Mouse (Mus musculus): ENCODE data around the gene Bet1l. TPM values are rescaled to one million over a fixed set of nuclear protein-coding genes. Genes with fewer than 3 reads are reported as not detected.
A peak's percentile ranks its signal among the peaks of the same experiment; 100 is the strongest.

Gene Bet1l
- polyA plus RNA-seq, 1 experiment from 2014 or later = 20.1 TPM

DNA sequence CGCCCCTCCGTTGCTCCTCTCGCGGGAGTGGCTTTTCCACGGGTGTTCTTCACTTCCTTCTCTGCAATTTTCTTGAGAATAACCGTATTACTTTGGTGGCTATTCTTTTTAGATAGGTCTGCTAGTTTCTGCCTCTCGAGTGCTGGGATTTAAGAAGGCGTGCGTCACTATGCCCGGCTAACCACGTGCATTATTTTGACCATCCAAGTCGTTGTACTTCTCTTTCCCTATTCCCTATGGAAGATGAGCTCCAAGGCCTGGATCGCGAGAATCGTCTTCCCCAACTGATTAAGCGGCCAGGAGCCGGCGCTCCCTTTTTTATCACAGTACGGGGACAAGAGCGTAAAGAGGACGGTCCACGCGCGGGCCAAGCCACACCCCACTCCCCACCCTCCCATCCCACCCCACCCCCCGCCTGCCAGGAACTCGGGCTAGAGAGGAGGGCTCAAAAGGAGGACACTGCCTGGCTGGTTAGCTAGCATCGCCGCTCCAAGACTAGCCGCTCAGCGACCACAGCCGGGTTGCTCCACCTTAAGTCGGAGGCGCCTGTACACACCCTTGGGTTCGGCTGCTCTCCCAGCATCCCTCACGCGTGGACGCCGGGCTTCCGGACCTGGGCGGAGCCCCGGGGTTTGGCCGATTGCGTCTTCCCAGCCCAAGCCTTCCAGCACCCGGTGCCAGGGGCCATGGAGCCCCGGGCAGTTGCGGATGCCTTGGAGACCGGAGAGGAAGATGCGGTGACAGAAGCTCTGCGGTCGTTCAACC lies 410 bp downstream of the Bet1l start, which contains the start of gene Ric8a:
Ric8a (plus strand) TSS at position 173 of the 765 bp plus-strand sequence.
- no peaks in the 10 kb centered on the region for H3K27me3 ChIP-seq
- H3K9me3 ChIP-seq (replicated peaks) = no peaks in the 10 kb centered on the region
- peak; percentile 83 for ATAC-seq (ENCODE audit: low read depth)
- peak within 1 kb of the TSS; percentile 97 for H3K4me2 ChIP-seq
- H3K36me3 ChIP-seq = peaks cover 64% of the 10 kb centered on the region
- under 1% methylated on average over 49 of the region's 50 CpGs for WGBS (ENCODE audit: insufficient replicate concordance)
- H3K4me3 ChIP-seq (replicated peaks) = peak within 1 kb of the TSS; percentile 89
- peak within 1 kb of the TSS; percentile 99 for H3K27ac ChIP-seq
- peak within 1 kb of the TSS; percentile 93 for H3K9ac ChIP-seq
- DNase-seq = peak; percentile 86
- peaks cover 50% of the 10 kb centered on the region for H3K4me1 ChIP-seq (replicated peaks)

GRCm38 (mm10) chr7:140855860-140856784 lies 1.3 kb downstream of the Bet1l start, which contains the start of gene Gm45785:
Gene Gm45785 (minus strand): TSS chr7:140856331.
- peaks cover 62% of the 10 kb centered on the region for H3K36me3 ChIP-seq
- DNase-seq (peak; percentile 82), ATAC-seq (ENCODE audit: low read depth) (peak; percentile 76)
- H3K27me3 ChIP-seq = no peaks in the 10 kb centered on the region
- peak within 1 kb of the TSS; percentile 99 for H3K27ac ChIP-seq
- peaks cover 50% of the 10 kb centered on the region for H3K4me1 ChIP-seq (replicated peaks)
- peak within 1 kb of the TSS; percentile 89 for H3K4me3 ChIP-seq (replicated peaks)
- H3K4me2 ChIP-seq = peak within 1 kb of the TSS; percentile 97
- peak within 1 kb of the TSS; percentile 93 for H3K9ac ChIP-seq
- WGBS (ENCODE audit: insufficient replicate concordance) = under 1% methylated on average over 51 of the region's 51 CpGs
- no peaks in the 10 kb centered on the region for H3K9me3 ChIP-seq (replicated peaks)

- peak overlapping the region; percentile 99 for H3K27ac ChIP-seq
- WGBS (ENCODE audit: insufficient replicate concordance) = 59% methylated on average over 9 of the region's 9 CpGs
- peak overlapping the region; percentile 97 for H3K4me2 ChIP-seq
- peak overlapping the region; percentile 93 for H3K9ac ChIP-seq
- H3K9me3 ChIP-seq (replicated peaks) = no peaks in the 10 kb centered on the region
- peaks cover 50% of the 10 kb centered on the region for H3K4me1 ChIP-seq (replicated peaks)
- DNase-seq (no peak), ATAC-seq (ENCODE audit: low read depth) (no peak)
- peaks cover 52% of the 10 kb centered on the region for H3K36me3 ChIP-seq
- H3K4me3 ChIP-seq (replicated peaks) = peak overlapping the region; percentile 89
- no peaks in the 10 kb centered on the region for H3K27me3 ChIP-seq
These were observed 2.2 kb downstream of the Bet1l start for GRCm38 (mm10) chr7:140855181-140855580.

DNA sequence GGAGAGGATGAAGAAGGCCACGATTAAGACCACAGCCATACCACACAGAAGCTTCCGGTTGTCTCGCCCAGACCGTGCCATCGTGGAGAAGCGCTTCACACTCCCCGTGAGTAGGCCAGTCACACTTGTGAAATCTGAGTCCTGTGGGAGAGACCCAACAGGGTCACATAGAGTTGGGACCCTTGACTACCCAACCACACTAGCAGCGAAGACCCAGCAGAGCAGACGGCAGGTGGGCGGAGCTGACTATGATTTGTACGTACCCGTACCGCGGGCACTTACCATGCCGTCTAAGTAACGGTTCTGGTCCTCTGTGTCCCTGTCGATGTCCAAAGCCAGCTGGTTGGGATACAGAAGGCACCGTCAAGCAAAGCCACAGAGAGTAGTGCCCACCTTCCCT lies 2.9 kb downstream of the Bet1l start:
- peak overlapping the region; percentile 93; the same call in 1 of the 2 replicates for H3K9ac ChIP-seq
- peaks cover 50% of the 10 kb centered on the region for H3K4me1 ChIP-seq (replicated peaks)
- H3K4me2 ChIP-seq = peak overlapping the region; percentile 97

GRCm38 (mm10) chr7:140853386-140853785 lies 4.0 kb downstream of the Bet1l start:
- Histone ChIP-seq H3K4me1 (replicated peaks) (peaks cover 39% of the 10 kb centered on the region), H3K4me2 (0 out of 2 replicates have a peak overlapping the region, but pooled peaks have one; percentile 8), H3K9me3 (replicated peaks) (no peaks in the 10 kb centered on the region), H3K36me3 (peaks cover 35% of the 10 kb centered on the region), H3K27me3 (no peaks in the 10 kb centered on the region), H3K27ac (peak overlapping the region; percentile 55), H3K4me3 (replicated peaks) (no peak overlapping the region; the same call in 1 of the 2 replicates), H3K9ac (no peak overlapping the region)
- WGBS (ENCODE audit: insufficient replicate concordance) = 71% methylated on average over 9 of the region's 9 CpGs
- DNase-seq (no peak), ATAC-seq (ENCODE audit: low read depth) (no peak)

More for the DNA sequence above, 2.9 kb downstream of the Bet1l start:
- WGBS (ENCODE audit: insufficient replicate concordance) = 89% methylated on average over 18 of the region's 18 CpGs
- Histone ChIP-seq H3K9me3 (replicated peaks) (no peaks in the 10 kb centered on the region), H3K36me3 (peaks cover 46% of the 10 kb centered on the region), H3K27me3 (no peaks in the 10 kb centered on the region), H3K4me3 (replicated peaks) (peak overlapping the region; percentile 89; the same call in 1 of the 2 replicates), H3K27ac (no peak overlapping the region)
- DNase-seq = no peak
- ATAC-seq (ENCODE audit: low read depth) = no peak

DNA sequence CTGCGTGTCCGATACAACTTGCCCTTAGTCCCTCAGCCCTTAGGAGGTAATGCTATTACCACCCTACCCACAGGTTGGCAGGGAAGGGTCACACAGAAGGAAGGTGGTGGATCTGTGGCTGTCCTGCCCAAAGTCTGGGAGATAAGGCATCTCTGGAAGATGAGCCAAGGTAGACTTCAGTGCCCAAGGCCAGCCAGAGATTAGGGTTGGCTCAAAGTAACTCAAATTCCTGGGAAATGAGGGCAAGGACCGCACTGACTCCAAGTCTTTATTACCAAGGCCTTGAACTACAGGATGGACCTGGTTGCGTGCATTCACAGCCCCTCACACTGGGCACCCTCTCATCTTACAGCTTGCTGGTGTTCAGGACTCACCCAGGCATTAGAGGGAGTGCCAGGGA lies 5.5 kb downstream of the Bet1l start:
- Histone ChIP-seq H3K9me3 (replicated peaks) (no peaks in the 10 kb centered on the region), H3K36me3 (peaks cover 35% of the 10 kb centered on the region), H3K4me1 (replicated peaks) (peaks cover 29% of the 10 kb centered on the region), H3K4me2 (no peak overlapping the region), H3K9ac (no peak overlapping the region), H3K27me3 (no peaks in the 10 kb centered on the region), H3K4me3 (replicated peaks) (no peak overlapping the region), H3K27ac (no peak overlapping the region)
- ATAC-seq (ENCODE audit: low read depth) = no peak
- WGBS (ENCODE audit: insufficient replicate concordance) = 91% methylated on average over 4 of the region's 4 CpGs
- DNase-seq = no peak

DNA sequence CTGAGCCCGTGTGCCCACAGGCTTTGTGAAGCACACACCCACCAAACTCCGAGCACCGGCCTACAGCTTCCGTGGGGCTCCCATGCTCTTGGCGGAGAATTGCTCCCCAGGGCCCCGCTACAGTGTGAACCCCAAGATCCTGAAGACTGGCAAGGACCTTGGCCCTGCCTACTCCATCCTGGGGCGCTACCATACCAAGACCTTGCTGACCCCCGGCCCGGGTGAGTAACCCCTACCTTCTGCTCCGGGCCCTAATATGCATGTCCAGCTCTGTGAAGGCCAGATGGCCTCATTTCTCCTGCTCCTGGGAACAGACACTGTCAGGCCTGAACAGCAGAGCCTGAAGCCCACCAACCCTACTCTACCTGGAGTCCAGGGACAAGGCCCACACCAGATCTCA lies 8.8 kb downstream of the Bet1l start:
- DNase-seq = no peak
- ATAC-seq (ENCODE audit: low read depth) = no peak
- no peak overlapping the region for H3K27ac ChIP-seq
- no peak overlapping the region for H3K9ac ChIP-seq
- H3K4me2 ChIP-seq = no peak overlapping the region
- H3K4me3 ChIP-seq (replicated peaks) = no peak overlapping the region
- H3K9me3 ChIP-seq (replicated peaks) = no peaks in the 10 kb centered on the region
- peaks cover 10% of the 10 kb centered on the region for H3K4me1 ChIP-seq (replicated peaks)
- peaks cover 23% of the 10 kb centered on the region for H3K36me3 ChIP-seq
- WGBS (ENCODE audit: insufficient replicate concordance) = 79% methylated on average over 10 of the region's 10 CpGs
- H3K27me3 ChIP-seq = peaks cover 5% of the 10 kb centered on the region; the same call in 1 of the 2 replicates

DNA sequence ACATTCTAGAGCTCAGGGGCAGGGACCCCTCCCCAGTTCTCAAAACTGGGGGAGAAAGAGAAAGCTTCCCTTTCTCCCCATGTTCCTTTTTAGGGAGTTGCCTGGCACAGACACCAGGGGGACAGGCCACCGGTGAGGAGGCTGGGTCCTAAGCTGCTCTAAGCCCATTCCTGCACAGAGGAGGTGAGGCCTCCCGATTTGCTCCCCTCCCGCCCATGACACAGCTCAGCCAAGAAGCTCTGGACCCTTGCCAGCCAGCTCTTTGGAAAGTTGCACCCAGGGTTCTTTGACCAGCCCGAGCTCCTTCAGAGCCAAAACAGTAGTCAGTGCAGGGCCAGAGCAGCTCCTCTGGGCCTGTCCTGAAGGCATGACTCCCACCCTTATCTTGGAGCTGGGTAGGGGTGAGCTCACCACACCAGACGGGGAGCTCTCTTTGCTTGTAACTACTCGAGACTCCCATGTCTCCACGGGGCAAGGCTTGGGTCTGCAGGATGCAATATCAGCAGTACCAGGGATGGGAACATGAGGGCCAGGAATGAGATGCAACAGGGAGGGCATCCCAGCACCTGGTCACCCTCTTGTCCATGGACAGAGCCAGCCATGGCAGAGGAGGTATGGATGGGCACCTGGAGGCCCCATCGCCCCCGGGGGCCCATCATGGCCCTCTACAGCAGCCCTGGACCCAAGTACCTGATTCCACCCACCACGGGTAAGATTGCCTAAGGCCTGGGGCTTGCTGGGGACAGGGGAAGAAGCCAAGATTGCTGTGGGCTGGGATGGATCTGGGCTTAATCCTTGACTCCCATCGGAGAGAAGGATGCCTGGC lies 9.4 kb downstream of the Bet1l start, which contains the start of gene Odf3:
Odf3 (plus strand) TSS at position 51 of the 826 bp plus-strand sequence.
- Histone ChIP-seq H3K9ac (no peak within 1 kb of the TSS), H3K36me3 (peaks cover 16% of the 10 kb centered on the region), H3K27ac (no peak within 1 kb of the TSS), H3K4me1 (replicated peaks) (peaks cover 6% of the 10 kb centered on the region; the same call in 1 of the 2 replicates), H3K27me3 (peaks cover 11% of the 10 kb centered on the region; the same call in 1 of the 2 replicates), H3K9me3 (replicated peaks) (no peaks in the 10 kb centered on the region), H3K4me2 (no peak within 1 kb of the TSS), H3K4me3 (replicated peaks) (no peak within 1 kb of the TSS)
- no peak for DNase-seq
- no peak for ATAC-seq (ENCODE audit: low read depth)
- 57% methylated on average over 11 of the region's 11 CpGs for WGBS (ENCODE audit: insufficient replicate concordance)

- ATAC-seq (ENCODE audit: low read depth) (no peak), DNase-seq (no peak)
- Histone ChIP-seq H3K36me3 (peaks cover 3% of the 10 kb centered on the region), H3K9me3 (replicated peaks) (no peaks in the 10 kb centered on the region), H3K4me1 (replicated peaks) (peaks cover 2% of the 10 kb centered on the region; the same call in 1 of the 2 replicates), H3K4me3 (replicated peaks) (no peak overlapping the region), H3K27ac (no peak overlapping the region), H3K4me2 (no peak overlapping the region), H3K27me3 (peaks cover 22% of the 10 kb centered on the region), H3K9ac (no peak overlapping the region)
- WGBS (ENCODE audit: insufficient replicate concordance) = 66% methylated on average over 10 of the region's 10 CpGs
These were observed 10.7 kb downstream of the Bet1l start for GRCm38 (mm10) chr7:140846676-140847075.

GRCm38 (mm10) chr7:140845683-140846082 lies 11.7 kb downstream of the Bet1l start:
- Histone ChIP-seq H3K27ac (no peak overlapping the region), H3K36me3 (no peaks in the 10 kb centered on the region; the same call in 1 of the 2 replicates), H3K9ac (no peak overlapping the region), H3K4me3 (replicated peaks) (no peak overlapping the region), H3K4me2 (no peak overlapping the region), H3K27me3 (peaks cover 32% of the 10 kb centered on the region), H3K4me1 (replicated peaks) (peaks cover 2% of the 10 kb centered on the region; the same call in 1 of the 2 replicates), H3K9me3 (replicated peaks) (no peaks in the 10 kb centered on the region)
- DNase-seq (no peak), ATAC-seq (ENCODE audit: low read depth) (no peak)
- 62% methylated on average over 4 of the region's 4 CpGs for WGBS (ENCODE audit: insufficient replicate concordance)
